Mouse (Mus musculus): Measurements from ENCODE around the gene Pet100. TPM values are rescaled to one million over a fixed set of nuclear protein-coding genes. Genes with fewer than 3 reads are reported as not detected.

The Pet100 gene
- polyA plus RNA-seq (2017; shearing (Covaris generic)): 116 TPM

GRCm38 (mm10) chr8:3621199-3621970 is at the start of gene Pet100, which contains the start of gene Xab2:
Pet100 (plus strand) TSS chr8:3621548.
Xab2 (minus strand) TSS chr8:3621316.

GRCm38 (mm10) chr8:3586993-3587390 is 34.4 kb upstream of the Pet100 start, which contains the start of gene Camsap3:
Camsap3 (plus strand) TSS chr8:3587293.

DNA sequence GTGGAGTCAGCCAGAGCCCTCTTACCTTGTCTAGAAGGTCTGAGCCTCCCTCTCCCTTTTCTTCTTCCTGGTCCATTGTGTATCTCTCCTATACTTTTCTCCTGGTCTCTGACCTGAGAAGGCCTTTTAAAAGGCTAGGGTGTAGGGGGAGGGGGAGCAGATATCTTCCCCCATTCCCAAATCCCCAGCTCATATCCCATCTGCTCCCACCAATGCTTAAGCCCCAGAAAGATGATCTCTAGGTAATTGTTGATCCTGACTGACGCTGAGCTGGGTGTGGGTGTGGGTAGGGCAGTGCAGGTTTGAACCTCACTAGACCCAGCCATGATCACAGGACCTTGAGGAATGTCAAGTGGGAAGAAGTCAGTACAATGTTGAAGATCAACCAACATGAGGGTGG is 4.1 kb downstream of the Pet100 start, which contains the start of gene Pcp2:
Gene Pcp2, minus strand, starts transcription at position 101 of the 400 bp plus-strand sequence.

GRCm38 (mm10) chr8:3630647-3631477 is 9.5 kb downstream of the Pet100 start, which contains the start of gene Stxbp2:
Stxbp2 (plus strand) TSS chr8:3630955.

GRCm38 (mm10) chr8:3655526-3655925 is 34.2 kb downstream of the Pet100 start, which contains the start of gene Retn:
Retn (plus strand) TSS chr8:3655770.

DNA sequence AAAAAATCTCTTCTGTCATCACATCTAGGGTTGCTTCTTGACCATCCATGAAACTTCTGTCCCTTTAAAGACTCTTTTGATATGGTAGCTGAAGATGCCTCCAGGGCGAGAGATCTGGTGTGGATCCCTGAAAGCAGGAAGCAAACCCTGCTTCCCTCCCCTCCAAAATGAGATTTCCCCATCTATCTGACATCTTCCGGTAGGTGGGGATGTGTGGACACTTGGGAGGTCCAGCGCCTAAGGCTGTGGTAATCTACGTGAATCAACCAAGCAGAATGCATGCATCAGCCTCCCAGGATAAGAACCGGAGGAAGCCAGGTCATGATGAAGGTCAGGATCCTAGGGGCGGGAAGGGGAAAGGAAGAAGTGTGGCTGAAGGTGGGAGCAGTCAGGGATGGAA is 44.2 kb downstream of the Pet100 start, which contains the start of gene Mcemp1:
Gene Mcemp1, plus strand, starts transcription at position 248 of the 400 bp plus-strand sequence.

DNA sequence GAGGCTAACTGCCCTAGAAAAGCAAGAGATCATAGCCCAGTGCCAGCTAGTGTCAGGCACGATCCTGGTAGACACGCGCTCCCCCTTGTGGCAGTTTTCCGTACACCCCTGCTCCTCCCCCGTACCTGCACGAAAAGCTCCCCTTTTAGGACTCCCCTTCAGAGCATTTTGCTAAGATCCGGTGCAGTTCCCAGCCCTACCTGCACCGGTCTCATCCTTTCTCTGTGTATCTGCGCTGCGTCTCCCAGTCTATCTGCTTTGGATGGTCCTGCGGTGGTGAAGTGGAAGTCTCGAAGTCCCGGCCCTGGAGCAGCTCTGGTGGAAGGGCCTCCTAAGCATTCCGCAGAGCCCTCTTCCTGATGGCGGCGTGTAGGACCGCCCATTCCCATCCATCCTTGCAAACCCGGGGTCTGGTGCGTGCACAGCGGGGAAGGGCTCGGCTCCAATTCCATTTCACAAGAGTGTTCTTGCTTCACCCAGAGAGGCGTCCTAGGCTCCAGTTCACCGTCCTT is 50.7 kb downstream of the Pet100 start, which contains the start of gene Fcor:
Gene Fcor, minus strand, starts transcription at position 383 of the 512 bp plus-strand sequence.

Other genes with a start within 250 kb of the Pet100 start
- gene Arhgef18, start 228.5 kb upstream of the Pet100 start, polyA plus RNA-seq (2017; shearing (Covaris generic)): 113 TPM
- gene Pex11g, start 153.9 kb upstream of the Pet100 start, polyA plus RNA-seq (2017; shearing (Covaris generic)): 7.5 TPM
- 0.16 TPM for gene Tex45, start 150.7 kb upstream of the Pet100 start, polyA plus RNA-seq (2017; shearing (Covaris generic))
- gene Zfp358, start 128.4 kb upstream of the Pet100 start, polyA plus RNA-seq (2017; shearing (Covaris generic)): 9.0 TPM
- gene Mcoln1, start 121.1 kb upstream of the Pet100 start, polyA plus RNA-seq (2017; shearing (Covaris generic)): 132 TPM
- gene Pnpla6, start 106.2 kb upstream of the Pet100 start, polyA plus RNA-seq (2017; shearing (Covaris generic)): 42.3 TPM
- gene C330021F23Rik, start 53.6 kb upstream of the Pet100 start, polyA plus RNA-seq (2017; shearing (Covaris generic)): not detected
- 0.29 TPM for gene Camsap3, start 34.3 kb upstream of the Pet100 start, polyA plus RNA-seq (2017; shearing (Covaris generic))
- 113 TPM for gene Xab2, start 232 bp upstream of the Pet100 start, polyA plus RNA-seq (2017; shearing (Covaris generic))
- not detected for gene Pcp2, start 4.0 kb downstream of the Pet100 start, polyA plus RNA-seq (2017; shearing (Covaris generic))
- gene Stxbp2, start 9.4 kb downstream of the Pet100 start, polyA plus RNA-seq (2017; shearing (Covaris generic)): 228 TPM
- not detected for gene Retn, start 34.2 kb downstream of the Pet100 start, polyA plus RNA-seq (2017; shearing (Covaris generic))
- 0.28 TPM for gene Mcemp1, start 44.2 kb downstream of the Pet100 start, polyA plus RNA-seq (2017; shearing (Covaris generic))
- gene Fcor, start 50.8 kb downstream of the Pet100 start, polyA plus RNA-seq (2017; shearing (Covaris generic)): not detected
- gene Trappc5, start 54.8 kb downstream of the Pet100 start, polyA plus RNA-seq (2017; shearing (Covaris generic)): 34.8 TPM
- gene Fcer2a, start 72.6 kb downstream of the Pet100 start, polyA plus RNA-seq (2017; shearing (Covaris generic)): 1.1 TPM
- gene Clec4g, start 99.1 kb downstream of the Pet100 start, polyA plus RNA-seq (2017; shearing (Covaris generic)): not detected
- 0.42 TPM for gene Cd209a, start 127.4 kb downstream of the Pet100 start, polyA plus RNA-seq (2017; shearing (Covaris generic))
- gene Cd209e, start 232.8 kb downstream of the Pet100 start, polyA plus RNA-seq (2017; shearing (Covaris generic)): 0.10 TPM